Mouse (Mus musculus) liver, adult 2 months (tissue): ENCODE measurements around the gene Lhx6. TPM values are rescaled to one million over a fixed set of nuclear protein-coding genes. Genes with fewer than 3 reads are reported as not detected.
A peak's percentile ranks its signal among the peaks of the same experiment; 100 is the strongest.

Source experiments
- DNase-seq: peaks from one replicate; pipeline ENCODE4 v3.0.0-alpha.2; 2011; ENCODE audit warnings: low read depth, low spot score; ENCODE audit errors: extremely low read depth
- H3K27ac ChIP-seq: fragments of 200-500 bp; replicated peaks from 2 replicates; pipeline ENCODE4 v1.5.1; 2012; ENCODE audit warnings: low read depth, mild to moderate bottlenecking, control low read depth, inconsistent platforms, low read length; ENCODE audit not compliant: insufficient read depth
- H3K27me3 ChIP-seq: fragments of 200-500 bp; 2 replicates; pipeline ENCODE4 v1.6.1; 2012; ENCODE audit warnings: mild to moderate bottlenecking, moderate library complexity, low read length, inconsistent platforms; ENCODE audit not compliant: control insufficient read depth, insufficient read depth
- H3K36me3 ChIP-seq: fragments of 200-500 bp; 2 replicates; pipeline ENCODE4 v1.6.1; 2012; ENCODE audit warnings: low read length, inconsistent platforms; ENCODE audit not compliant: control insufficient read depth, insufficient read depth
- H3K4me1 ChIP-seq: fragments of 200-500 bp; 2 replicates; pipeline ENCODE4 v1.6.1; 2011; ENCODE audit warnings: low read length; ENCODE audit not compliant: control insufficient read depth, insufficient read depth
- H3K4me3 ChIP-seq: fragments of 200-500 bp; 2 replicates; pipeline ENCODE4 v1.5.1; 2011; ENCODE audit warnings: low read depth, mild to moderate bottlenecking, control low read depth, low read length, moderate library complexity; ENCODE audit not compliant: insufficient read depth
- H3K79me2 ChIP-seq: fragments of 200-500 bp; 2 replicates; pipeline ENCODE4 v1.6.1; 2012; ENCODE audit warnings: inconsistent platforms, mild to moderate bottlenecking, low read length, moderate library complexity; ENCODE audit not compliant: control insufficient read depth, insufficient read depth
- H3K9ac ChIP-seq: fragments of 200-500 bp; 2 replicates; pipeline ENCODE4 v1.6.1; 2012; ENCODE audit warnings: low read depth, mild to moderate bottlenecking, control low read depth, inconsistent platforms, low read length
- CTCF ChIP-seq: fragments of 200-500 bp; IDR thresholded peaks from 2 replicates; pipeline ENCODE4 v1.5.1; 2011; ENCODE audit warnings: low read depth, low read length, control low read depth
- POLR2A ChIP-seq: fragments of 200-500 bp; IDR thresholded peaks from 2 replicates; pipeline ENCODE4 v1.6.1; 2011; ENCODE audit warnings: low read length, control low read depth; ENCODE audit not compliant: insufficient read depth; ENCODE audit errors: extremely low read depth
- WGBS: fragments of 180-500 bp; shearing (Covaris S2); methylation state at CpG from one replicate; pipeline ENCODE4 v1.1.7; 2018; 5-methylcytosine and 5-hydroxymethylcytosine counted together
- polyA plus RNA-seq: library from polyadenylated mRNA; depleted of rRNA; stranded (reverse); fragments of >200 nt; gene quantifications from 2 replicates; pipeline ENCODE4 v1.2.3, GENCODE M21; 2012
- total RNA-seq: library from RNA; depleted of rRNA; stranded (reverse); fragments of >200 nt; gene quantifications from 2 replicates; pipeline ENCODE4 v1.2.3, GENCODE M21; 2014

The Lhx6 gene
- total and polyA plus RNA-seq, 2 experiments: 0.37 to 3.0 TPM

DNA sequence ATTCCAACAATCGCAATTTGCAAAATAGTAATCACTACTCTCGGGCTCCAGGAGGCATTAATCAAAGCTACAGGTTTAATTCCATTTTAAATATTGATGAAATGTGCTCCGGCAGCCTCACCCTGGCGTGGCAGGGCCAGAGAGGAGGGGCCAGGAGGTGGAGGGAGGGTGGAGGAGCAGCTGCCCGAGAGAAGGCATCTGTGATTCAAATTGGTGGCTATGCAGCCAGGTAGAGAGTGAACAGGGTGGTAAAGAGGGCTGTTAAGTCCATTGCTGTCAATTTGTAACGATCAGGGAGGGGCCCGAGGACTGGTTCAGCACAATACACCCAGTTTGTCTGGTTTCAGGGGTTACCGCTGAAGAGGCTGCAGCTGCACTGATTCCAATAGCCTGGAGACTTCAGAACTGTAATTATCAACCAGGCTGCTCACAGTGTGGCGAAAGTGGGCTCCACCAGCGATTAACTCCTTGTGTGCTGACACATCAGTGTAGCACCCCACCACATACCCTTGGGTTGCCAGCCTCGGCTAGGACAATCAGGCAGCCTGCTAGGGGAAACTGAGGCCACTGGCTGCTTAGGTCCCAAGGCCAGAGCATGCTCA lies 27.9 kb downstream of the Lhx6 start:
- no peak overlapping the region for H3K9ac ChIP-seq
- no peak for DNase-seq
- no peak overlapping the region for H3K4me3 ChIP-seq
- H3K79me2 ChIP-seq: no peaks in the 10 kb centered on the region
- peaks cover 17% of the 10 kb centered on the region for H3K4me1 ChIP-seq
- TF ChIP-seq CTCF (no peak), POLR2A (no peak)
- H3K27me3 ChIP-seq: no peaks in the 10 kb centered on the region
- no peaks in the 10 kb centered on the region for H3K36me3 ChIP-seq
- H3K27ac ChIP-seq: no peak overlapping the region
- 67% methylated on average over 11 of the region's 11 CpGs for WGBS

- Histone ChIP-seq H3K79me2 (no peaks in the 10 kb centered on the region), H3K36me3 (no peaks in the 10 kb centered on the region), H3K4me1 (peaks cover 16% of the 10 kb centered on the region), H3K4me3 (no peak overlapping the region), H3K27me3 (no peaks in the 10 kb centered on the region), H3K27ac (no peak overlapping the region), H3K9ac (no peak overlapping the region)
- DNase-seq: no peak
- TF ChIP-seq CTCF (no peak), POLR2A (no peak)
- 88% methylated on average over 5 of the region's 5 CpGs for WGBS
These were observed 30.0 kb downstream of the Lhx6 start for GRCm38 (mm10) chr2:36075210-36075609.

DNA sequence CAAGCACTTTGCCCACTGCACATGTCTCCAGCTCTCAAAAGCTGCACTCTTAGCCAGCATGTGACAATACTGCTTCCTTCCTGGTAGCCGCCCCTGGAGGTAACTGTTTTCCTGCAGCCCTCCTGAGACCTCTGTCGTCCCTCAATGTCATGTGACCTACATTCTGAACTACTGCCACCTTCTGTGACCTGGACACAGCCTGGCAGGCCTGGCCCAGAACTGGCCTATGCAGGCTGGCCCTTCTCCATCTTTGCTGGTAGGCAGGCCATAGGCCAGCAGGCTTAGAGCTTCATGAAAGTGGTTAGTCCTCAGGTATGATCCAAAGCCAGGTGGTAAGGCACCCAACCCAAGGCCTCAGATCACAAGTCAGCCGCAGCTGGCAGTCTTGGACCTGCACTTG lies 31.4 kb downstream of the Lhx6 start:
- Histone ChIP-seq H3K27ac (0 out of 2 replicates have a peak overlapping the region, but pooled peaks have one; percentile 7), H3K79me2 (no peaks in the 10 kb centered on the region), H3K9ac (no peak overlapping the region), H3K4me3 (no peak overlapping the region), H3K36me3 (no peaks in the 10 kb centered on the region), H3K4me1 (peaks cover 16% of the 10 kb centered on the region), H3K27me3 (no peaks in the 10 kb centered on the region)
- peak; percentile 80 for DNase-seq
- TF ChIP-seq CTCF: no peak
- no peak for TF ChIP-seq POLR2A
- WGBS: 33% methylated on average over 3 of the region's 3 CpGs

- Histone ChIP-seq H3K36me3 (no peaks in the 10 kb centered on the region), H3K27ac (peak overlapping the region; percentile 33), H3K4me1 (peaks cover 16% of the 10 kb centered on the region), H3K4me3 (no peak overlapping the region), H3K9ac (no peak overlapping the region), H3K27me3 (no peaks in the 10 kb centered on the region), H3K79me2 (no peaks in the 10 kb centered on the region)
- WGBS: 35% methylated on average over 8 of the region's 8 CpGs
- no peak; the same call in 1 of the 2 replicates for TF ChIP-seq CTCF
- TF ChIP-seq POLR2A: no peak
- DNase-seq: peak; percentile 99
These were observed 33.4 kb downstream of the Lhx6 start for GRCm38 (mm10) chr2:36071660-36072305.

- Histone ChIP-seq H3K9ac (no peak overlapping the region), H3K27ac (no peak overlapping the region), H3K27me3 (no peaks in the 10 kb centered on the region), H3K4me1 (peaks cover 4% of the 10 kb centered on the region), H3K79me2 (no peaks in the 10 kb centered on the region), H3K36me3 (no peaks in the 10 kb centered on the region), H3K4me3 (no peak overlapping the region)
- WGBS: 85% methylated on average over 9 of the region's 9 CpGs
- no peak for DNase-seq
- TF ChIP-seq CTCF: no peak
- TF ChIP-seq POLR2A: no peak
These were observed 38.1 kb downstream of the Lhx6 start for GRCm38 (mm10) chr2:36067132-36067531.

DNA sequence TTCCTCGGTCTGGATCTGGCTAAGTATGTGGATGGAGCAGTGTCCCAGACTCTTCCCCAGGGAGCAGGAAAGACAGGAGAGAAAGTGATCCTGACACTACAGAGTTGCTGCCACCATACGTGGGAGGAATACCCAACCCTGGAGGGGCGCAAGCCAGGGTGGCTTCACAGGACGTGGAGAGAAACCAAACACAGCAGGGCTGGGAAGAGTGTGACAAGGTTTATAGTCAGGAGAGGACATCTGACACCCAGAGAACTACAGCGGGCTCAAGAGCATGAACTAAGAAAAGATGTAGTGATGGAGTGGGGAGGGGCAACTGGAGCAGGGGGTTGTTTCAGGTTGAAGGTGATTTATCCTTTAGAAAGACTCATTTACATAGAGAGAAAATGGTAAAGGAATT lies 43.8 kb downstream of the Lhx6 start:
- 90% methylated on average over 5 of the region's 5 CpGs for whole genome bisulfite sequencing

More for the DNA sequence above, 43.8 kb downstream of the Lhx6 start:
- no peaks in the 10 kb centered on the region for H3K27me3 ChIP-seq
- no peaks in the 10 kb centered on the region for H3K36me3 ChIP-seq
- DNase-seq: no peak
- no peak overlapping the region for H3K9ac ChIP-seq
- H3K27ac ChIP-seq: no peak overlapping the region
- H3K79me2 ChIP-seq: no peaks in the 10 kb centered on the region
- H3K4me3 ChIP-seq: no peak overlapping the region
- H3K4me1 ChIP-seq: no peaks in the 10 kb centered on the region
- TF ChIP-seq POLR2A (no peak), CTCF (no peak)
